Mouse (Mus musculus) kidney, adult 9 months (tissue): Measurements from ENCODE around the gene Dnah8.
"Not testable (repeated sequence)": the region's sequence is repeated elsewhere in the genome, so short reads cannot be mapped to it uniquely, and the experiment has no call there.

Experiments
- DNase-seq: peaks from one replicate; pipeline ENCODE4 v3.0.0; 2022

Dnah8 gene

DNA sequence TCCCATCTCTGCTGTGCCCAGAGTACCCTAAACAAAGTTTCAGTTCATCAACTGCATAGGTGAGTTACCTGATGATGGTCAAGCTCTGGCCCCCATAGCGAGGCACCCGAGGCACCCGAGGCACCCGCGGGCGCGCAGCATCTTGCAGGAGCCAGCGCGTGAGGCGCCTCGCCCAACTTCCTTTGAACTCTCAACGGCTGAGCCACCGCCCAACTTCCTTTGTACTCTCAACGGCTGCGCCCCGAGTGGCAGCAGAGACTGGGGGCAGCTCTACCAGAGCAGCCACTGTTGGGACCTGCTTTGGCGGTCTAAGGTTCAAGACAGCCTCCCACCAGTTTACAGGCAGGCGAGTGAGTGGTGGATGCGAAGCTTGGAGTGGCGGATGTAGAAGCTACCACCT is at the start of gene Dnah8:
Gene Dnah8, plus strand, starts transcription at position 223 of the 400 bp plus-strand sequence.
- not testable (repeated sequence) for DNase-seq

DNA sequence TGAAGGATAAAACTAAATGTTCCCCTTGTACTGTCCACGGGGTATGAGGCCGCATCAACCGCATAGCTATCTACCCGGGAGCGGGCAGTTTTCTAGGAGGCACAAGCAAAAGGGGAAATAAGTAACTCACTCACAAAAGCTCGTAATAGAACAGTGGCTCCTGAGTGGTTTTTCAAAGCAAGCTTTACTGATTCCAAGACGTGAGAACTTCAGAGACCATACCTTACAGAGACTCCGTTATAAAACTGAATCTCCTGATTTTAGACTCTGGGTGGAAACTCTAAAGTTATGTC is 49.4 kb upstream of the Dnah8 start:
- no peak for DNase-seq

DNA sequence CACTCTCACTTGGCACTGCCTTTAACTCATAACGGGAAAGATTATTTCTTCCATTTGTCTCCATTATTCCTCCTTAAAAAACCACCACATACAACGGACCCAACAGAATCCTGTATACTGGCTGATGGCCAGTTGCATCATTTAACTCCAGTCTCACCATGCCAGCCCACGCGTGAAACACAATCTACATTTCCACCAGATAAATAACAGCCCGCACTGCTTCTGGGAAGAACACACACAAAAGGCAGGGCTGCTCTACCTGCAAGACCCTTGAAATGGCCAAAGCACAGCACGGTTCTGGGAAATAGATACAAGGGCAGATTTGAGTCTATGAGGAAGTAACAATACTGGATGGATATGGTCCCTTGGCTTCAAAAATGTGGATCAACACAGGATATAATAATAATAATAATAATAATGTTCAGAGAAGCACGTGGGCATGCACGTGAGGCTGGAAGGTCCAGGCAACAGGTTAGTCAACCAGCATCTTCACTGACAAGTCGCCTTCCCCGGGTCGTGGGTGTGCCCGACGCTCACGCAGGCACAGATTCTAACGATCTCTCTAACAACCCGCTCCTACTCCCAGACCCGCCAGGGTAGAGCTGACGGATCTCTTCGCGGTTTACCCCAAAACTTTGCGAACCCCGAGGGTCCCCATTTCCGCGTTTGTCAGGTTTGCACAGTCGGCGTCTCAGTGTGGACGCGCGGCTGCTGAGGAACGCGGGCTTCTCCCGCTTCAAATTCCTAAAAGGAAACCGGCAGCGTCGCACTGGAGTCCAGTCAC is 48.8 kb upstream of the Dnah8 start:
- DNase-seq = peak; percentile 55

DNA sequence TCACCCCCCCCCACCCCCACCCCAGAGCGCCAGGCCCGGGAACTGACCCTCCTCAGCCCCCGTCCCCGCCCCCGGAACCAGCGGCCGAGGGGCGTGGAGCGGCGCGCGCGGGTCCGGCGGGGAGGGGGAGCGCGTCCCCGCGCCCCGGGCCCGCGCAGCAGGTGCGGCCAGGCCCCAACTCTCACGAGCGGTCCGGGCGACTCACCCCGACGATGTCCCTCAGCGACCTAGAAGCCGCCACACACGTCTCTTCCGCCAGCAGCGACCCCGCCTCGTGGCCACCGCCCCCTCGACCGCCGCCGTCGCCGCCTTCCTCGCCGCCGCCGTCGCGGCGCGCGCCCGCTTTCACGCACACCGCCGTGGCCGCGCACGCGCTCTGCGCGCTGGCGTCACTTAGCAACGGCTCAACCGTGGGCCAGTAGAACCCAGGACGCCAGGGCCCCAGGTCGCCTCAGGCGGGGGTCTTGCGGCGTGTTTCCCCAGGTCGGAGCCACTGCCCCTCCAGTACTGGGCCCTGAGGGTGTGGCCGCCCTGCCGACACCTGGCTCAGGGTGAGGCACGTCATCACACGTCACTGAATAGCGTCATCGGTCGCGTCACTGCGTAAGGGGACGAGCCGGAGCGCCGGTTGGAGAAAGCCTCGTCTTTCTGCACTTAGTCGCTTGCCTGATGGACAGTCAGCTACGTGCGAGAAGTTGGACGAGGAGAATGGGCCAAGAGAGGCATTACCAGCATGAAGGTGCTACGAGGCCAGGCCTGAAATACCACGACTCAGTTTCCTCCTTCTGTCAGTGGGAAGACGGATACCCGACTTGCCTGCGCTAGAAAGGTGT is 48.0 kb upstream of the Dnah8 start, which contains the start of gene Btbd9:
Gene Btbd9, minus strand, starts transcription at position 548 of the 833 bp plus-strand sequence.
- peak; percentile 96 for DNase-seq

DNA sequence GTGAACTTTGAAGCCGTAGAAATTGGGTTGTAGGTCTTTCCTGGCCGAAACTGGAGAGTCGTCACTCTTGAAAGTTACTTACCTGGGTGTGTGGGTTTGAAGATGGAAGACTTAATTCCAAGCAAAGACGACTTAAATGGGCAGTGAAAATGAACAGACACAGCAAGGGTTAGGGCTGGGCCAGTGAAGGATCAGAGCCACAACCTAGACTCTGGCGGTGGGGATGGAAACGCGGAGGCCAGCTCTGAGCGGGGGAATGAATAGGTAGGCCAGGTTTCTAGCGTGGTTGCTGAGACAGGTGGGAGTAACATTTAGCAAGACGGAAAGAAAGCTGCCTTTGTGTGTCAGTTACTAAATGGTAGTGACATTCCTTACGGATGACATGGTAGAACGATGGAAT is 47.2 kb upstream of the Dnah8 start:
- no peak for DNase-seq

DNA sequence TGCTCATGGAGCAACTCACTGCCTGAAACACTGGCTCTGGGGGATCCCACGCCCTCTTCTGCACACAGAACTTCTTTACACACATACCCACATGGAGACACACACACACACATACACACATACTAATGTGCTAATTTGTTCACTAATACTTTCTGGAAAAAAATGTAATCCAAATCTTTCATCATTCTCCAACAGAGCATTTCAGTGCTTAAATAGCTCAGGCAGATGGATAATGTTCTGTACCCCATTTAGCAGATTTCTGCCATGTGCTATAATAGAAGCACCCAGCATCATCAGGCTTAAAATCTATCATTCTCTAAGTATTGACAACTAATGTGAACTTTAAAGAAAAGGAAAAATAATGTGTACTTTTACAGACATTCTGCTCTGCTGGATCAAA is 43.4 kb upstream of the Dnah8 start:
- no peak for DNase-seq

DNA sequence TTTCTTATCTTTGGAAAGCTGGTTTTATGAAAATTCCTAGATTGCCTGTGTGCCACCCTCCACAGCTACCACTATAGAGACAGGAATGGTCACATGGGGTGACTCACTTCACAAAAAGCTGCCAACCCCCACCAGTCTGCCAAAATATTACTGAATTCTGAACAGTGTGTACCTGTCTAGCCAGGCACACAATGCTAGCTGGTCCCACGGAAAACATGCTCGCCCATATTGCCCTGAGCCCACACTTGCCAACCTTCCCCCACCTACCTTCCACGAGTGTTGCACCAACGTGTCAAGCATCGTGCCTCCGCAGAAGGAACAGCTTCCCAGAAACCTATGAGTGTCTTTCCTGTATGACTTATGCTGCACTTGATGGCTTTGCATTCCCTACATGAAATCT is 43.0 kb upstream of the Dnah8 start:
- no peak for DNase-seq

DNA sequence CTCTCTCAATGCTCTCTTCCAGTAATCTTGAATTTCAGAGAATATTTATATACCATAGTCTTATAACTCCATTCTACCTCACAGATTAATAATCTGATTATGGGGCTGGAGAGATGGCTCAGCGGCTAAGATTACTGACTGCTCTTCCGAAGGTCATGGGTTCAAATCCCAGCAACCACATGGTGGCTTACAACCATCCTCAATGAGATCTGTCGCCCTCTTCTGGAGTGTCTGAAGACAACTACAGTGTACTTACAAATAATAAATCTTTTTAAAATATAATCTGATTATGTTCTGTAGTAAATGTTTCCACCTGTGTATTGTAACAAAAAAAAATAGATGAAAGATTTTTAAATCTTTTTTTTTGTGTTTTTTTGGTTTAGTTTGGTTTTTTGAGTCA is 41.8 kb upstream of the Dnah8 start:
- DNase-seq = no peak

DNA sequence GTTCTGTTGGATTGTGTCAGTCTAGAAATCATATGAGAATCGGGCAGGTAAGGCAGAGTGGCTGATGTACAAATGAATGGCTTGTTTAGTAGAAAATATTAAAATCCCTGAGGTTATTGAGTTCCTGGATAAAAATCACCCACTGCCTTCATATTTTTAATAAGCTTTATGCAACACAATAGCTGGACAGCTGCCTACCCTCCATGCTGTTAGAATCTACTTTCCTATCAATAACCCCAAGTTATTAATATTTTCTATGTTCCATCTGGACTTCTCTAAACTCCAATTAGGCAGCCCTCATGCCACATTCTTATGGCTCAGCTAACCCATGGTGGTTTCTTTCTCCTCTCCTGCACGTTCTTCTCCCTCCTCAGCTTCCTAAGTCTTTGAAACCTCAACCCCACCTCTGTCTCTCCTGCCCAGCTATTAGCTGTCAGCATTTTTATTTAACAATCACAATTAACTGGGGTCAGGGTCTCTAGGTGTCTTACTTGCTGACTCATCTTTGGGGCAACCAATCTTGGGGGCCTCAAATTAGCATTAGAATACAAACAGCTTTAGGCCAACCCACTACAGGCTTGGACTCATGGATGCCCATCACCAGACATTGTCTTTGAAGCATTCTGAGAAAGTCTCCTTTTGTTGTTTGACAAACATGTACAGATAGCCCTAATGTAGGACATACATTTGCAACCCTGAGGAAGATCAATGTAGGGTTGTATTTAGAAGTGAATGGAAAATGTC is 40.7 kb upstream of the Dnah8 start:
- no peak for DNase-seq

DNA sequence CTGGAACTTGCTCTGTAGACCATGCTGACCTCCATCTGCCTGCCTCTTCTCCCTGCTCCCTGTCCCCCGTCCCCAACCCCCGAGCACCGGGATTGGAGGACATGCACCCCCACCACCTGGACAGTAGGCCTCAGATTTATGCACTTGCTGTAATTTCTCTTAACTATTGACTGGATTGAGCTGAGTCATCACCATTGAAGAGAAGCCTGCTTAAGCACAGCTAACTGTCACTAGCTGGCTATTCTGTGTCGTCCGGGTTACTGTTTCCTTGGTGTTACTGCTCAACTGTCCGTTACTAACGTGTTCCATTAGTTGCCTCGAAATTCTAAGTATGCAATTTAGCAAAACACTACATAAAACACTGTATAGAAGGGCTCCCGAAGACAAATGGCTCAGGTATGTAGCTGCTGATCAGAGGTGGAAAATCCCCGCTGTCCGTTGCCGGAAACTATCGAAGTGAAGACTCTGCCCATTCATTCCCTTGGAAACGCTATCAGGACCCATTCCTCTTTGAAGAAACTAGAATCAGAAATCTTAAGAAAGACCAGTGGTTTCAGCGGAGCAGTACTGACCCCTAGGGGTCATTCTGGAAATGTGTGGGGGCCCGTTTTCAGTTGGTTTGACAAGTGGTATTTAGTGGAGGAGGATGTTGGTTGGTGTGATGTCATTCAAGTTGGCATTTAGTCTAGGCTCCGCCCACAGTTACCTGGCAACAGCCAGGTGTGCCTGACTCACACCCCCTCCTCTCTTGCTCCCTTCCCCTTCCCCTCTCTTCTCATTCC is 33.5 kb upstream of the Dnah8 start:
- DNase-seq = peak; percentile 76

DNA sequence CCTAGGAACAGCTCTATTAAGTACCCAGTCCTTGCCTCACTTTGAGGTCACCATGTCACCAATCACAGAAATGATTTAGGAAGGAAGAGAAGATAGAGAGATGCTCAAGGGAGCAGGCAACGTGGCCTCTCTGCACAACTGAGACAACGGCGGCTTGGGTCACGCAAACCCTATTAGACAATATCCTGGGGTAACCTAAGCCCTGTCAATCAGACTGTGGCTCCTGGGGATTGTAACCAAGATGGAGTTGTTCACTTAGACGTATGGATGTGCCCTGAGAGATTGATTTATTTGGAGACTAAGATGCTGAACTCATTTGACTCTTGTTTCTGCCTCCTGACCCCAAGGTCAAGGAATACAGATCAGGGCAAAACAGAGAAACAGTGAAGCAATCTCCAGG is 29.7 kb upstream of the Dnah8 start:
- DNase-seq = no peak

DNA sequence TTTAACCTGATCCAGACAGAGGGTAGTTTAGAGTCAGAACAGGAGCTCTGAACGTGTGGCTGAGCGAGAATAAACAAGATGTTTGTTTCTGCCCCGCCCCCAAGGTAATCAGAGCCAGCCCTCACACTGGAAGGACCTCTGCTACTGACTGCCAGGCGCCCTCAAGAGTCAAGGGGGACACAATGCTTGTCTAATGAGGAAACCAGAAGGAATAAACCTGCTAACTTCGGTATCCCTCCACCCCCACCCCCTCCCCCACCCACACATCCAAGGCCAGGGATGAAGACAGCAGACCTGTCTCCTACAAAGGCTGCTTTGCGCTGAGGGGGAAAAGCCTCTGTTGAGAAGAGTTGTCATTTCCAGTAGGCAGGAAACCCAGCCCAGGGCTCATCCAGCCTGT is 29.3 kb upstream of the Dnah8 start:
- DNase-seq = no peak

DNA sequence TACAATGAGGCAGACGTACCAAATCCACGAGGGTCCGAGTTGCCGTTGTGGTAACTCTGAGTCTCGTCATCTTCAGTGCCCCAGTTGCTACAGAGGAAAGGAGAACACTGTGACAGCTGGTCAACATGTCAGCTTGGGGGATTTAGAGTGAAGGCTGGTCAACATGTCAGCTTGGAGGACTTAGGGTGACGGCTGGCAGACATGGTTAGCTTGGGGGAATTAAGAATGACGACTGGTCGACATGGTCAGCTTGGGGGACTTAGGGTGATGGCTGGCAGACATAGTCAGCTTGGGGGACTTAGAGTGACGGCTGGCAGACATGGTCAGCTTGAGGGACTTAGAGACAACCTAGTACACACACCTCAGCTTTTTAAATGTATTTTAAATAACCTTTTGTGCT is 26.4 kb upstream of the Dnah8 start:
- no peak for DNase-seq

DNA sequence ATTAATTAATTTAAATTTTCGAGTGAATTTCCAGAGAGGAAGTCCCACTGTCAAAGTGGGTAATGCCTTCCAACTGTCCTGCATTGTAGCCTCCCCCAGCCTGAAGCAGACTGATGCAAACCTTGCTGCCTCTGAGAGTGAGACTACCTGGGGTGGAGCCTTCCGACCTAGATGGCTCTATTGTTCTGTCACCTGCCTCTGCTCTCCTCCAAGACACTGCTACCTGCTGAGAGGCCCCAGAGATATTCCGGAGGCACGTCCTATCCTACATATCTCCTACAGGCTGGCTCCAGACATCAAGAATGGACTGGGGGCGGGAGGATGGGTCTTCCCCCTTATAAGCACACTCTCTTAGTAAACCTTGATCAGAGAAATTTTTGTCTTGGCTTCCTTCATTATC is 25.9 kb upstream of the Dnah8 start:
- no peak for DNase-seq

DNA sequence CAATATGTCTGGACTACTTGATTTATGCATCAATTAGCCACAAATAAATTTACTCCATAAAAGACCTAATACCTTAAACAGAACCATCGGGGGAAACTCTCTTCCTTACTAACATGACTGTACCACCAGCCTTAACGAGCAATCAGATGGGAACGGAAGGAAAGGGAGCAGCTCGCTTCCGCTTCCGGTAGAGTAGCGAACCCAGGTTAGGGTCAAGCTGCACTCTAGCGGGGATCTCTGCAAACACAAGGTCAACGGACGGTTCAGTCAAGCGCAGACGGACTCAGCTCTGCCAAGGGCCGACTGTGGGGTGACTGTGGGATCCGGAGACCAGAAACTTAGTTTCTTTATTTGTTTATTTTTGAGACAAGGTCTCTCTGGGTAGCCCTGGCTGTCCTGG is 22.0 kb upstream of the Dnah8 start:
- DNase-seq = no peak

DNA sequence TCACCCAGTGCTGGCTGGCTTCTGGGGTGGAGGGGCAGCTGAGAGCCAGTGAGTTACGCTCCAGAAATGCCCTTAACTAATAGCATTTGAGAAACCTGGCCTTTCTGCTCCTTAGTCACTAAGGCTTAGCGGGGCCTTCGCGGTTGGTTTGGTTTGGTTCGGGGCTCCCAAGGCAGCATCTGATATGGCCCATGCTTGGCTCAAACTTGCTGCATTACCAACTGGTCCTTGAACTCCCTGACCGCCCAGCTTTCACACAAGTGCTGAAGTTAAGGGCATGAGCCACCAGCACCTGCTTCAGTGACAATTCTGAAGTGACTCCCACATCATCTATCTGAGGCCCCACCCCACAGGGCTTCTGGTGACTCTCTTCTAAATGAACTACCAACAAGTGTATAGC is 19.9 kb upstream of the Dnah8 start:
- no peak for DNase-seq

DNA sequence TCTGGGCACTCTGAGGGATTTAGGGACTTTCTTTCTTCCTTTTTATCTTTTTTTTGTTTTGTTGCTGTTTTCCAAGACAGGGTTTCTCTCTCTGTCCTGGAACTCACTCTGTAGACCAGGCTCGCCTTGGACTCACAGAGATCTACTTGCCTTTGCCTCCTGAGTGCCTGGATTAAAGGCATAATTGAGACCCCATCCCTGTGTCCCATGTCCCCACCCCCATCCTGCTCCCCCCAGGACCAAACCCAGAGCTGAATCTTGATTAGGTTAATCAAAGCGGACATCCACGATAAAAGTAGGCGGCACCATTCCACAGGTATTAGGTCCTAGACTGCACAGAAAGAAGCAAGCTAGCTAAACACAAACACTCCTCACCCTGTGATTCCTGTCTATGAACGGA is 19.2 kb upstream of the Dnah8 start:
- DNase-seq = no peak

DNA sequence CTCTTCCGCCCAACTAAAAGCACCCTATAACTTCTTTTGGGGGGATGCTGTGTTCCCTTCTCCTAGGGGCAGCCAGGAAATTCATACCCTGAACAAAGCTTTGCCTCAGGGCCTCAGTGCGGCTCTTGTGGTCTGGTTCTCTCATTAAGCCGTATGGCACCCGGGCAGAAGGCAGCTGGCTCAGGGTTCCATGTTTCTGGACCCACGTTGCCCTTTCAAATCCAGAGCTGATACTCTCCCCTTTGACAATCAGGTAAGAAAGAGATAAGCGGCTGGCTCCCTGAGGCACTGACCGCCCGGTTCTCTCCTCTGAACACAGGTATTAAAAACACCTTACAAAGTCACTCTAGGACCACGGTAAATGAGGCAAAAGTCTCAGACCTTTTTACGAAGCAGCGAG is 17.9 kb upstream of the Dnah8 start:
- DNase-seq = no peak

DNA sequence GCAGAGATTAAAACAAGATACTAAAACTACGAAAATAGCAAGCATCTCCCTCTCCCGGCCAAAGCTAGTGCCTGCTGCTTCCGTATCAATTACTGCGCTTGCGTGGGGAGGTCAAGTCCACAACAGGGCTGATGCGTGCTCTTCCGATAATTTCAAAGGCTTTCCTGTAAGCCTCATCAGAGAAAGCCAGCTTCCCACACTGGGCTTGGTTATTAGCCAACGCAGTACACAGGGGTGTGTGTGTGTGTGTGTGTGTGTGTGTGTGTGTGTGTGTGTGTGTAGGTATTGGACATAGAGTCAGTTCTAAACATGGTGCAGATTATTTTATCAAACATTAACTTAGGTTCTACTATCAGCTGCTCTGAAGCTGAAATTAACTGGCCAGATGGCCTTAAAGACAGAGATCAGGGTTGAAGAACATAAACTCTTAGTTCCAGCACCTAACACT is 17.5 kb upstream of the Dnah8 start:
- DNase-seq = no peak

DNA sequence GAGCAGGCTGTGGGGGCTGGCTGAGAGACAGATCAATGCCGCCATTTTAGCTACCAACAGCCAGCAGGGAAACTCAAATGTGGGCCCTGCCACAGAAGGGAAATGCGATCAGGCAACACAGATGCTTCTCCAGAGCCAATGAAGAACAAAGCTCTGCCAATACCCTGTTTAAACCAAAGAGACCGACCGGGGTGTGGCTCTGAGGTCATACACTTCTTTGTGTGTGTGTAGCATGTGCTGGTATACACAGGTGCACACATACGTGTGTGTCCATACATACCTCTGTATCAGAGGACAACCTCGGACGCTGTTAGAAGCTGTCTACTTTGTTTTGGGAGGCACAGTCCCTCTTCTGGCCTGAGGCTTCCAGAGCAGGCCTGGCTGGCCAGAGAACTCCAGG is 16.8 kb upstream of the Dnah8 start:
- no peak for DNase-seq

DNA sequence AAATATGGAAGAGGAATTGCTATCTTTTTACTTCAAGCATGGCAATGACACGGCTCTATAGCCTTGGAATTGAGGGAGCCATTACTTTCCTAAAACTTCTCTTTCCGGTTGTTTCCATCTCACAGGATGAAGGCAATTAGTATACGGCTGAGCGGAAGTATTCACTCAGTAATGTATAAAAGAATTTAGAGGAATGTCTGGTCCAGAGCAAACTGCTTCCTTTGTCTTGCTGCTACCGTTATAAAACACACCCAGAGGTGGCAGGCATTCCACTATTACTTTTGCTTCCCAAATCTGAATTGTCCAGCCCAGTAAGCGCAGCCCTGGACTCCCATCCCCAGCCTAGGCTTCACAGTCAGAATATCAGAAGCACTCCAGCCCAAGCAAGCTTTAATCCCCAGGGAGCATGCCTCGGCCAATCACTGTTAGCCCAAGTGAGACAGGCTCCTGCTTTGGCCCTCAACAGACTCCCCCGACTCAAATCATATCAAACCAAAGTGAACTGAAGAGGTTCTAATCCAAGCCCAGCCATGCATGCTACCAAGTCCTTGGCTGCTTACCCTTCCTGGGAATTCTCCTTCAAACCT is 16.2 kb upstream of the Dnah8 start:
- DNase-seq = no peak

DNA sequence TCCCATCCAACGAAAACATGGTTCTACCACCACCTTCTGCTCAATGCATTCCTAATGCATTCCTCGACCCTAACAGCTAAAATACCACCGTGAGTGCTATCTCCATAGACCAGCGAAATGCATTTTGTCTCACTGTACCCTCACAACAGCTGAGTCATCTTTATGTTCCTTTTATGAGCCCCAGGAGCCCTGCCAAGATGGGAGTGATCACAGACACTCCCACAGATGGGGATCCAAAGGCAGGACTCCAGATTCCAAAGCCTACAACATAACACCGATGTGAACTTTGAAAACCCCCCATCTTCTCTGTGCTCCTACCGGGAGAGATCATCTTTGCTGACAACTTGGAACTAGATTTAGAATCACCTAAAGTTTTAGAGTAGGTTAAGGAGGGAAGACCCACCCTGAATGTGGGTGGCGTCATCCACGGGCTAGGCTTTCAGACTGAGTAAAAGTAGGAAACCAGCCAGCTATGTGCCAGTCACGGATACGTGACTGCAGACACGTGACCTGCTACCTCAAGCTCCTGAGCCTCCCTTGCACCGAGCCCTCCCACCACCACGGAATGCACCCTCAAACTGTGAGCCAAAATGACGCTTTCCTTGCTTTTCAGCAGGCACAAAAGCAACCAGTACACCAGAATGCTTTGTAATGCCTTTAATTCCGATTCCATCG is 14.7 kb upstream of the Dnah8 start:
- DNase-seq = no peak
